Mouse (Mus musculus) intestine, postnatal 0 days (tissue): ENCODE data around the gene Tpo. TPM values are rescaled to one million over a fixed set of nuclear protein-coding genes. Genes with fewer than 3 reads are reported as not detected.

Experiments used
- ATAC-seq: fragments of 200-750 bp; cut with Nextera tagmentation; 2 replicates; pipeline ENCODE4 v1.8.0; 2017; ENCODE audit warnings: mild to moderate bottlenecking, moderate TSS enrichment, moderate library complexity
- H3K27ac ChIP-seq: fragments of 300-500 bp; sonication (generic); 2 replicates; pipeline ENCODE4 v1.5.1; 2014; ENCODE audit warnings: mild to moderate bottlenecking, low read depth, low read length, moderate library complexity
- H3K27me3 ChIP-seq: fragments of 300-500 bp; sonication (generic); replicated peaks from 2 replicates; pipeline ENCODE4 v1.6.1; 2014; ENCODE audit warnings: low read length, mixed read lengths; ENCODE audit not compliant: control insufficient read depth, insufficient read depth
- H3K36me3 ChIP-seq: fragments of 300-500 bp; sonication (generic); 2 replicates; pipeline ENCODE4 v1.6.1; 2014; ENCODE audit warnings: mild to moderate bottlenecking, moderate library complexity; ENCODE audit not compliant: control insufficient read depth, insufficient read depth
- H3K4me1 ChIP-seq: fragments of 300-500 bp; sonication (generic); replicated peaks from 2 replicates; pipeline ENCODE4 v1.6.1; 2014; ENCODE audit warnings: antibody characterized with exemption, low read length, mixed read lengths; ENCODE audit not compliant: control insufficient read depth, insufficient read depth
- H3K4me2 ChIP-seq: fragments of 300-500 bp; sonication (generic); replicated peaks from 2 replicates; pipeline ENCODE4 v1.6.1; 2014; ENCODE audit warnings: low read depth, mild to moderate bottlenecking, moderate library complexity
- H3K4me3 ChIP-seq: fragments of 300-500 bp; sonication (generic); 2 replicates; pipeline ENCODE4 v1.5.1; 2014; ENCODE audit warnings: low read depth, low read length
- H3K9ac ChIP-seq: fragments of 300-500 bp; sonication (generic); 2 replicates; pipeline ENCODE4 v1.6.1; 2014; ENCODE audit warnings: mild to moderate bottlenecking, low read depth, low read length
- H3K9me3 ChIP-seq: fragments of 300-500 bp; sonication (generic); 2 replicates; pipeline ENCODE4 v1.6.1; 2016; ENCODE audit warnings: mixed run types; ENCODE audit not compliant: control insufficient read depth
- CTCF ChIP-seq: sonication (generic); IDR thresholded peaks from 2 replicates; pipeline ENCODE4 v1.5.1; 2016; ENCODE audit warnings: low read depth, mild to moderate bottlenecking, control low read depth, antibody characterized with exemption, moderate library complexity
- WGBS: fragments of 180-500 bp; shearing (Covaris S2); extraction: QIAGEN DNeasy Blood & Tissue Kit; methylation state at CpG from one replicate; pipeline ENCODE4 v1.1.7; 2014; 5-methylcytosine and 5-hydroxymethylcytosine counted together
- polyA plus RNA-seq: library from polyadenylated mRNA; unstranded; fragments of >200 nt; fragmentation: Nextera tagmentation; extraction: Ambion mirVana; gene quantifications from 2 replicates; pipeline ENCODE4 v1.2.1, GENCODE M21; 2015

Tpo gene
- polyA plus RNA-seq, 1 experiment from 2014 or later: not detected

- no peak for TF ChIP-seq CTCF
- ATAC-seq: no peak
- 87% methylated on average over 9 of the region's 9 CpGs for WGBS
- Histone ChIP-seq H3K4me2 (no peak overlapping the region), H3K27ac (no peak overlapping the region), H3K36me3 (peaks cover 21% of the 10 kb centered on the region), H3K27me3 (no peaks in the 10 kb centered on the region), H3K9ac (no peak overlapping the region), H3K9me3 (no peaks in the 10 kb centered on the region), H3K4me3 (no peak overlapping the region), H3K4me1 (no peaks in the 10 kb centered on the region)
Measured at GRCm38 (mm10) chr12:30015501-30015900, 116.9 kb downstream of the Tpo start.

GRCm38 (mm10) chr12:30008741-30009140 is 123.7 kb downstream of the Tpo start:
- TF ChIP-seq CTCF: no peak
- Histone ChIP-seq H3K4me1 (no peaks in the 10 kb centered on the region), H3K36me3 (peaks cover 21% of the 10 kb centered on the region; the same call in 1 of the 2 replicates), H3K9ac (no peak overlapping the region), H3K4me2 (no peak overlapping the region), H3K4me3 (no peak overlapping the region), H3K9me3 (no peaks in the 10 kb centered on the region), H3K27ac (no peak overlapping the region), H3K27me3 (no peaks in the 10 kb centered on the region)
- WGBS: 87% methylated on average over 5 of the region's 5 CpGs
- ATAC-seq: no peak

- no peak overlapping the region for H3K4me2 ChIP-seq
- TF ChIP-seq CTCF: no peak
- no peak overlapping the region for H3K27ac ChIP-seq
- WGBS: 69% methylated on average over 9 of the region's 9 CpGs
- H3K9me3 ChIP-seq: no peaks in the 10 kb centered on the region
- H3K4me1 ChIP-seq: no peaks in the 10 kb centered on the region
- ATAC-seq: no peak
- H3K9ac ChIP-seq: no peak overlapping the region
- peaks cover 32% of the 10 kb centered on the region; the same call in 1 of the 2 replicates for H3K36me3 ChIP-seq
- no peak overlapping the region for H3K4me3 ChIP-seq
- H3K27me3 ChIP-seq: no peaks in the 10 kb centered on the region
Measured at GRCm38 (mm10) chr12:30006586-30006985, 125.8 kb downstream of the Tpo start.

Other genes with a start within 250 kb of the Tpo start
- 18.4 TPM in 2 replicates for gene Pxdn, start 195.0 kb downstream of the Tpo start, polyA plus RNA-seq
- gene Sntg2, start 240.8 kb upstream of the Tpo start, polyA plus RNA-seq: 20.7 and 21.6 TPM in 2 replicates